Mouse (Mus musculus) hindbrain, embryonic 10.5 days (tissue): ENCODE measurements at regions not wholly inside any gene's neighbourhood (a gene's known extent, or its start where the extent isn't known, plus 50 kb on each side); places are given as distances from the start of the nearest gene placed in this dataset.

ENCODE experiments used
- DNase-seq: peaks from one replicate; pipeline ENCODE4 v3.0.0-alpha.2; 2017; ENCODE audit warnings: low spot score
- H3K27ac ChIP-seq: fragments of 300-500 bp; sonication (generic); 2 replicates; pipeline ENCODE4 v1.5.1; 2016; ENCODE audit warnings: mild to moderate bottlenecking, moderate library complexity
- H3K27me3 ChIP-seq: fragments of 300-500 bp; sonication (generic); 2 replicates; pipeline ENCODE4 v1.6.1; 2016; ENCODE audit warnings: mild to moderate bottlenecking; ENCODE audit not compliant: poor library complexity, insufficient read depth, severe bottlenecking
- H3K36me3 ChIP-seq: fragments of 300-500 bp; sonication (generic); 2 replicates; pipeline ENCODE4 v1.6.1; 2016; ENCODE audit warnings: mild to moderate bottlenecking, moderate library complexity
- H3K4me1 ChIP-seq: fragments of 300-500 bp; sonication (generic); replicated peaks from 2 replicates; pipeline ENCODE4 v1.6.1; 2016; ENCODE audit warnings: mild to moderate bottlenecking
- H3K4me3 ChIP-seq: fragments of 300-500 bp; sonication (generic); 2 replicates; pipeline ENCODE4 v1.5.1; 2016; ENCODE audit warnings: mild to moderate bottlenecking, moderate library complexity
- H3K9me3 ChIP-seq: fragments of 300-500 bp; sonication (generic); 2 replicates; pipeline ENCODE4 v1.6.1; 2016; ENCODE audit warnings: mild to moderate bottlenecking, moderate library complexity
- WGBS: fragments of 180-500 bp; shearing (Covaris S2); methylation state at CpG from one replicate; pipeline ENCODE4 v1.1.7; 2016; 5-methylcytosine and 5-hydroxymethylcytosine counted together

- Histone ChIP-seq H3K4me1 (peaks cover 8% of the 10 kb centered on the region; the same call in 1 of the 2 replicates), H3K27me3 (peaks cover 14% of the 10 kb centered on the region; the same call in 1 of the 2 replicates), H3K9me3 (no peaks in the 10 kb centered on the region), H3K36me3 (no peaks in the 10 kb centered on the region), H3K4me3 (no peak overlapping the region), H3K27ac (no peak overlapping the region)
- WGBS = 86% methylated on average over 8 of the region's 8 CpGs
- no peak for DNase-seq
Measured at GRCm38 (mm10) chr15:72381164-72381563, 1453.2 kb upstream of the Gm6569 start.

- no peak overlapping the region for H3K4me3 ChIP-seq
- H3K9me3 ChIP-seq = no peaks in the 10 kb centered on the region
- 92% methylated on average over 5 of the region's 5 CpGs for WGBS
- no peak for DNase-seq
- H3K27me3 ChIP-seq = peaks cover 11% of the 10 kb centered on the region; the same call in 1 of the 2 replicates
- no peaks in the 10 kb centered on the region for H3K36me3 ChIP-seq
- H3K27ac ChIP-seq = no peak overlapping the region
- H3K4me1 ChIP-seq = peaks cover 8% of the 10 kb centered on the region; the same call in 1 of the 2 replicates
Measured at GRCm38 (mm10) chr15:72381744-72382143, 1452.6 kb upstream of the Gm6569 start.

GRCm38 (mm10) chr15:72382521-72382920, 1451.8 kb upstream of the Gm6569 start:
- DNase-seq = no peak
- H3K36me3 ChIP-seq = no peaks in the 10 kb centered on the region
- 90% methylated on average over 6 of the region's 6 CpGs for WGBS

DNA sequence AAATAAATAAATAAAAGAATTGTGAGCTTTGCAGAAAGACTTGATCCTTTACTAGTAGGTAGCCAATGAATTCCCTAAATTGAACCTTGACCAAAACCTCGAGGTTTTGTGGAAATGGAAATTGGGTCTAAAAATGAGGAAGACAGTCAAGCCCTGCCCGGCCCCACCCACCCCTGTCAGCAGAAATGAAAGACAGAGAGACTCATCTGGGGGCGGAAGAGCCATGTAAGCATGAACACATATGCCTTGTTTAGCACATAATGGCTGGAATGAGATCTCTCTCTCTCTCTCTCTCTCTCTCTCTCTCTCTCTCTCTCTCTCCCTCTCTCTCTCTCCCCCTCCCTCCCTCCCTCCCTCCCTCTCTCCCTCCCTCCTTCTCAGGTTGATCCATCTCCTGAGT, 1451.3 kb upstream of the Gm6569 start:
- Histone ChIP-seq H3K4me1 (peaks cover 8% of the 10 kb centered on the region; the same call in 1 of the 2 replicates), H3K4me3 (no peak overlapping the region), H3K9me3 (no peaks in the 10 kb centered on the region), H3K27me3 (0 out of 2 replicates have a peak, but pooled peaks cover 3% of the 10 kb centered on the region), H3K27ac (no peak overlapping the region), H3K36me3 (no peaks in the 10 kb centered on the region)
- DNase-seq = no peak
- WGBS = 89% methylated on average over 3 of the region's 3 CpGs

More at GRCm38 (mm10) chr15:72382521-72382920, 1451.8 kb upstream of the Gm6569 start:
- Histone ChIP-seq H3K9me3 (no peaks in the 10 kb centered on the region), H3K27me3 (0 out of 2 replicates have a peak, but pooled peaks cover 5% of the 10 kb centered on the region), H3K27ac (no peak overlapping the region), H3K4me1 (peaks cover 8% of the 10 kb centered on the region; the same call in 1 of the 2 replicates), H3K4me3 (no peak overlapping the region)

DNA sequence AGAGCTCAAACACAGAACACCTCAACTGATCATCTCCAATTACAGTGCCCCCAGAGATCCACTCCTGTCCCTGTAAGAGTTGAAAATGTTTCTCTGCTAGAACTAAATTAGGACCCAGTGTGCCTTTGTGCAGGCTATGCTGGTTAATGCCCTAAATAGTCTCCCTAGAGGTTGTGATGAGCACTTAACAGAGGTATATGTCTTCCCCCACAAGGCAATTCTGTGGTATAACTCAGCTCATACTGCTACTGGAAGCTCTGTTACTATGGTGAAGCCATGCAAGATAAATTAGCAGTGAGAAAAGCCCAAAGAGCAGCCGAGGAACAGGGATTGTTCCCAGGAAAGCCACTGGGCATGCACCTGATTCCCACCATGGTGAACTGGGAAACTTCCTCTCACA, 1450.9 kb upstream of the Gm6569 start:
- Histone ChIP-seq H3K27ac (no peak overlapping the region), H3K4me1 (peaks cover 8% of the 10 kb centered on the region; the same call in 1 of the 2 replicates), H3K27me3 (0 out of 2 replicates have a peak, but pooled peaks cover 3% of the 10 kb centered on the region), H3K36me3 (no peaks in the 10 kb centered on the region), H3K4me3 (no peak overlapping the region), H3K9me3 (no peaks in the 10 kb centered on the region)
- no peak for DNase-seq
- 58% methylated on average over 1 of the region's 1 CpGs for WGBS

DNA sequence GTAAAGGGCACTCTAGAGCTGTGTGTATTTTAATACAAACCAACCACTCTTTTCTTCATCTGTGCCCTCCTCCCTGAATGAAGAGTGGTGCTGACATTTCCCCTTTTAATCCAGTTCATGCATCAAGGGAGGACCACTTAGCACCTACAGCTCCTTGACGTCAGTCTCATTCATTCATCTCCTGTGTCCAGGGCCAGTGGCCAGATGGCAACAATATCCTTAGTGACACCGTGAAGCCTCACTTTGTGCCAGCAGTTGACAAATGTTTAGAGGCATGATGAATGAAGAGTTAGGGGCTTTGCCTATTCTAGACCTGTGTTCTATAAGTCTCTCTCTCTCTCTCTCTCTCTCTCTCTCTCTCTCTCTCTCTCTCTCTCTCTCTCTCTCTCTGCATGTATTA, 1441.1 kb upstream of the Gm6569 start:
- 79% methylated on average over 2 of the region's 2 CpGs for WGBS
- no peaks in the 10 kb centered on the region for H3K27me3 ChIP-seq
- no peak for DNase-seq
- H3K4me3 ChIP-seq = no peak overlapping the region
- no peaks in the 10 kb centered on the region for H3K36me3 ChIP-seq
- no peaks in the 10 kb centered on the region for H3K4me1 ChIP-seq
- no peak overlapping the region for H3K27ac ChIP-seq
- no peaks in the 10 kb centered on the region for H3K9me3 ChIP-seq

- no peak overlapping the region for H3K4me3 ChIP-seq
- no peak for DNase-seq
- WGBS = 76% methylated on average over 6 of the region's 6 CpGs
- no peak overlapping the region for H3K27ac ChIP-seq
- H3K9me3 ChIP-seq = peaks cover 4% of the 10 kb centered on the region; the same call in 1 of the 2 replicates
- H3K4me1 ChIP-seq = no peaks in the 10 kb centered on the region
- no peaks in the 10 kb centered on the region for H3K36me3 ChIP-seq
- no peaks in the 10 kb centered on the region for H3K27me3 ChIP-seq
Measured at GRCm38 (mm10) chr15:72411956-72412355, 1422.4 kb upstream of the Gm6569 start.
